Mouse (Mus musculus) lung, adult 10 weeks (tissue): ENCODE results near the gene Znfx1. TPM values are rescaled to one million over a fixed set of nuclear protein-coding genes. Genes with fewer than 3 reads are reported as not detected.

ENCODE experiments used
- polyA plus RNA-seq: library from polyadenylated mRNA; stranded (reverse); fragments of 350-450 nt; fragmentation: Illumina TruSeq; extraction: RNeasy Lipid Tissue Mini Kit (QIAGEN cat#74804); gene quantifications from one replicate; pipeline ENCODE4 v1.2.3, GENCODE M21; 2014; ENCODE audit warnings: low read depth, low replicate concordance; ENCODE audit not compliant: insufficient read depth

The Znfx1 gene
- 18.0 TPM for polyA plus RNA-seq

GRCm38 (mm10) chr2:167062965-167063880, at the start of gene Znfx1:
TSS of gene Znfx1 (minus strand) at chr2:167063015.

GRCm38 (mm10) chr2:167014702-167015381, 48.0 kb downstream of the Znfx1 start, which contains the start of gene Ddx27:
TSS of gene Ddx27 (plus strand) at chr2:167015193.

GRCm38 (mm10) chr2:166995796-166996532, 66.9 kb downstream of the Znfx1 start, which contains the start of gene Stau1:
TSS of gene Stau1 (minus strand) at chr2:166996299.

Other genes starting within 250 kb of the Znfx1 start
- gene Cse1l, start 157.0 kb downstream of the Znfx1 start, polyA plus RNA-seq = 18.5 TPM
- 23.8 TPM for gene Stau1, start 66.7 kb downstream of the Znfx1 start, polyA plus RNA-seq
- gene Ddx27, start 47.8 kb downstream of the Znfx1 start, polyA plus RNA-seq = 14.2 TPM
- 2.6 TPM for gene Kcnb1, start 127.1 kb upstream of the Znfx1 start, polyA plus RNA-seq
- gene Ptgis, start 177.6 kb upstream of the Znfx1 start, polyA plus RNA-seq = 62.6 TPM